Mouse (Mus musculus) gastrocnemius, adult 2 months (tissue): ENCODE results near the gene Cops4. TPM values are rescaled to one million over a fixed set of nuclear protein-coding genes. Genes with fewer than 3 reads are reported as not detected.

Experiments used
- DNase-seq: peaks from one replicate; pipeline ENCODE4 v3.0.0; 2022
- H3K27ac ChIP-seq: fragments of 200-600 bp; 2 replicates; pipeline ENCODE4 v1.8.1; 2022; ENCODE audit warnings: mild to moderate bottlenecking
- H3K4me3 ChIP-seq: fragments of 200-600 bp; 2 replicates; pipeline ENCODE4 v1.8.1; 2022; ENCODE audit warnings: mild to moderate bottlenecking, moderate library complexity
- CTCF ChIP-seq: fragments of 200-600 bp; IDR thresholded peaks from 2 replicates; pipeline ENCODE4 v1.8.1; 2022; ENCODE audit warnings: antibody characterized with exemption, mild to moderate bottlenecking, moderate library complexity
- intact Hi-C: fragments of 180-260 bp; cut with DNase I; formaldehyde crosslinking; loops from one replicate; pipeline ENCODE4 v1.15.1; 2025
- total RNA-seq, 2 experiments: library from RNA; stranded (reverse); gene quantifications; 2 replicates each; pipeline ENCODE4 v1.2.3; 2021

The Cops4 gene
- total RNA-seq, 2 experiments from 2014 or later, result 111 to 121 TPM

DNA sequence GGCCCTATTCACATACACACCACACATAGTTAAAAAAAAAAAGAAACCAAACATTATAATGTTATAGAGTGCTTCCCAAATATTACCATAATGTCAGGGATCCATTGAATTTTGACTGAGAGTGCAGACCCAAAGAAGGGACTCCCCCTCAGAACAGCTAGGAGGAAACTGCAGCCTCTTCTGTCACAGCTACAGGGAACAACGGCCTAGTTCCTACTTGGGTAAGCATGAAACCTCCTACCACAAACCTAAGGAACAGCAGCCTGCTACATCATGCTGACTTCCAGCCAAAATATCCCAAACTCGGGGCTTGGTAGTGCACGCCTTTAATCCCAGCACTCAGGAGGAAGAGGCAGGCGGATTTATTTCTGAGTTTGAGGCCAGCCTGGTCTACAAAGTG is 31.2 kb downstream of the Cops4 start:
- Histone ChIP-seq H3K4me3 (no peak overlapping the region), H3K27ac (no peak overlapping the region)
- no peak for TF ChIP-seq CTCF
- intact Hi-C loops, result loop anchor here (5.0 kb wide), 1 partner anchor 113 kb away; no protein-coding TSS in a partner anchor
- no peak for DNase-seq

DNA sequence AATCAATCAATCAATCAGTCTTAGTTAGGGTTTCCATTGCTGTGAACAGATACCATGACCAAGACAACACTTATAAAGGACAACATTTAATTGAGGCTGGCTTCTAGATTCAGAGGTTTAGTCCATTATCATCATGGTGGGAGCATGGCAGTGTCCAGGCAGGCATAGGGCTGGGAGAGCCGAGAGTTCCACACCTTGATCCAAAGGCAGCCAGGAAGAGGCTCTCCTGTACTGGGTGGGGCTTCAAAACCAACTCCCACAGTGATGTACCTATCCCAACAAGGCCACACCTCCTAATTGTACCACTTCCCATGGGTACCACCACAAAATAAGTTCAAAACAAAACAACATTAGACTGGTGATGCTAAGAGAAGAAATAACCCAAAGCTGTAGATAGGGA is 32.0 kb downstream of the Cops4 start:
- intact Hi-C loops, result no loop called here
- no peak overlapping the region for H3K27ac ChIP-seq
- no peak for TF ChIP-seq CTCF
- DNase-seq, result no peak
- no peak overlapping the region for H3K4me3 ChIP-seq

DNA sequence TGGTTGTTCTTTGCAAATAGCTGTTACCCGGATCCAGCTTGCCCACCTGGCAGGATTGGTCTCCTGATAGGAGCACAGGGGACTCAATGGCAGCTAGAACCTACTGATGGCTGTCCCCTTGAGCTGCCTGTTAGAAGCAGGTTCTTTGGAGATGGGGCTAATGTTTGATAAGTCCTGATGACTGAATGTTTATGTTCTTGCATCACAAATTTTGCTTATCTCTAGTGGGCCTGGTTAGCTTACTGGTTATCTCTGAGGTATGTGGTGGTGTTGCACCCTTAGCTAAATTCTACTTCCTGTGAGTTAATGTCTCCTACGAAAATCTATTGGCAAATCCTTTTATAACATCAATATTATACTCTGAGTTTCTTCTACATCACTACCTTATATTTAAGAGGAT is 33.8 kb downstream of the Cops4 start:
- H3K27ac ChIP-seq, result no peak overlapping the region

DNA sequence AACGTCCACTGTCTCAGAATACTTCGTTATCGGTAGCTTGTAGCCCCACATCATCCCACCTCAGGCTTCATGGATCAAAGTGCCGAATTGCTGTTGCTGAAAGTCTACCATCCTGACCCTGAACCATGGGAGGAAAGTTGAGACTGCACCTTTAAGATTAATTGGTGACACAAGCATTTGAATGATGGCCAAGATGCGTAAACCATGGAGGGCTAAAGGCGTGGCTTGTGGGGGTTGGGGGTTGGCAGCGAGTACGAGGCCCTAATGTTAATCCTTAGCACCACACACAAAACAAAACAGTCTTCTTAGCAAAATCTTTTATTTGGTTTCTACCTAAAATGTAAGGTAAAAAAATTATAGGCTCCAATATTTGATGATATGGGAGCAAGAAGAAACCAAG is 35.3 kb downstream of the Cops4 start:
- intact Hi-C loops, result no loop called here
- H3K4me3 ChIP-seq, result no peak overlapping the region
- no peak for TF ChIP-seq CTCF
- no peak for DNase-seq
- no peak overlapping the region for H3K27ac ChIP-seq

More for the DNA sequence above, 33.8 kb downstream of the Cops4 start:
- no peak for DNase-seq
- intact Hi-C loops, result no loop called here
- no peak overlapping the region for H3K4me3 ChIP-seq
- TF ChIP-seq CTCF, result no peak

DNA sequence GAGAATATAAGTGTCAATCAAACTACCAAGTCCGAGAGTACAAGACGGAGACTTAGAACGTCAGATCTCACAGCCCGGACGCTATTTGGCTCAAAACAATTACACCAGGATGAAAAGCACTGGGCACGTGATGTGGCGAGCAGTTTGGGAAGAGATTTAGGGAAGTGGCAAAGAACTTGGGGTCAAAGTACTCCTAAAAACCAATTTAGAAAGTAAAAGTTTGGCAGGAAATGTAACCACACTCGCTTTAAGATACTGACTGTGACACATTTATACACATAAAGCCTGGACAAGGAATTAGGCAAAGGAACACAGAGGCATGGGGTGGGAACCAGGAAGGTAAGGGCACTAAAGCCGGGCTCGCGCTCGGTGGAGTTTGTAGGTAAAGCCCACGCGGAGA is 38.9 kb downstream of the Cops4 start:
- H3K27ac ChIP-seq, result no peak overlapping the region
- DNase-seq, result no peak
- TF ChIP-seq CTCF, result no peak
- intact Hi-C loops, result no loop called here
- no peak overlapping the region for H3K4me3 ChIP-seq

DNA sequence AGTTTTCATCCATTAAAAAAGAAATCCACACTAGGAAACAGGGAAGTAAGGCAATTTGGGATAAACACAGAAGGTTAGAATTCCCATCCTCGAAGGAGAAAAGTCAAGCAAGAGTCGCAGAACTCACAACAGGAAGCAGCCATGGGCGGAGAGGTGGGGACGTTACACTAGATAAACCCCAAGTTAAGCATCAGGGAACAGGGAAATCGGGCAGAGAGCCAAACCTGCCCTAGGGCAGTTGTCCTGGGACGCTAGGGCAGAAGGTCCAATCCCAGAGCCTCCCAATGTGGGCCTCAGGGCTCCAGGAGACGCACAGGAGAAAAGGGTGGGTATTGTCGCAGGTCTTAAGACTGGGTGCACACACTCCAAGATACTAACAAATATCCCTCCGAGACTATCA is 39.4 kb downstream of the Cops4 start:
- TF ChIP-seq CTCF, result no peak
- Histone ChIP-seq H3K27ac (no peak overlapping the region), H3K4me3 (no peak overlapping the region)
- no peak for DNase-seq
- intact Hi-C loops, result no loop called here

DNA sequence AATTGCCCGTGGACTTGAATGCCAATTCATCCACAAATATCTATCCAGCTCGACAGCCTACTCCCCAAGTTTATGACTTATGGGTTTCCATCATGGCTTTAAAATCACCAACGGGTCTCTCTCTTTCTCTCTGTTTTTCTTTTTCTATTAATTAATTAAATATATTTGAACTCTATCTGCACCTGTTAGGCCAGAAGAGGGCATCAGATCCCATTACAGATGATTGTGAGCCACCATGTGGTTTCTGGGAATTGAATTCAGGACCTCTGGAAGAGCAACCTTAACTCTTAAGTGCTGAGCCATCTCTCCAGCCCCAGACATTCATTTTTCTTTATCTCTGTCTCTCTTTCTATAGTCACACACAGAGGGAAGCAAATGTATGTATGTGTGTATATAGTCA is 40.7 kb downstream of the Cops4 start:
- intact Hi-C loops, result no loop called here
- TF ChIP-seq CTCF, result peak; percentile 21; the same call in 1 of the 2 replicates

DNA sequence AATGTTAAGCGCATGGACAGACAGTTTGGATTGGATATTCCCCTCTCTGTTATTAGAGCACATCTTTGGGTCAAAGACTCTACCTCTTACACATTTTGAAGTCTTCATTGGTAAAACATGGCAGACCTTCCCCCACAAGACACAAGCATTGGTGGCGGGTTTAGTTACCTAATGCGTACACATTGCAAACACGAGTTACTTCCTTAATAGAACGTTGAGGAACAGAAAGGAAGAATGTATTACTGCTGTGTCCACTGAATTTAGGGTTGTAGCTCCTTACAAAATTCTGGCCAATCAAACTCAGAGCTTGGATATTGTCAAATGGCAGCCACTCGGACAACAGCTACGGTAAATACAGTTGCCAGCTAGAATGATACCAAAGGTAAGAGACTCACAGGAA is 41.2 kb downstream of the Cops4 start:
- intact Hi-C loops, result no loop called here
- no peak for DNase-seq
- H3K4me3 ChIP-seq, result no peak overlapping the region
- TF ChIP-seq CTCF, result no peak
- no peak overlapping the region for H3K27ac ChIP-seq

More for the DNA sequence above, 40.7 kb downstream of the Cops4 start:
- H3K4me3 ChIP-seq, result no peak overlapping the region
- H3K27ac ChIP-seq, result no peak overlapping the region
- DNase-seq, result no peak

DNA sequence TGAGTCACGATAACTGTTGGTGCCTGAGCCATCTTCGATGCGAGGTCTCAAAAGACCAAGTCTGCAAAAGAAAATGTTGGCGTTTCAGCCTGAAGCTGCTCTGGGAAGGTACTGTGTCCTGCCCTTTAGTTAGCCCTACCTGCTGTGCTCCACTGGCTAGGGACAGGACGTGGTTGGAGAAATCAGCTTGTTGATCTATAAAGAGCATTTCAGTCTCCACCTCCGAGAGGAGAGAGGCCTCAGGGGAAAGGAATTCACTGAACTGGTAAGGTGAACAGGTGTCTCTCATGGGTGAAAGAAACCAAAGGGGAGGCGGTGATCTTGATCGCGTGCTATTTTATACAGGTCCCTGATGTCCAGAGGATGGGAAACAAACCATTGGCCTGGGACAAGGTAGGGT is 44.6 kb downstream of the Cops4 start:
- Histone ChIP-seq H3K4me3 (no peak overlapping the region), H3K27ac (no peak overlapping the region)
- no peak for DNase-seq
- TF ChIP-seq CTCF, result no peak
- intact Hi-C loops, result no loop called here

DNA sequence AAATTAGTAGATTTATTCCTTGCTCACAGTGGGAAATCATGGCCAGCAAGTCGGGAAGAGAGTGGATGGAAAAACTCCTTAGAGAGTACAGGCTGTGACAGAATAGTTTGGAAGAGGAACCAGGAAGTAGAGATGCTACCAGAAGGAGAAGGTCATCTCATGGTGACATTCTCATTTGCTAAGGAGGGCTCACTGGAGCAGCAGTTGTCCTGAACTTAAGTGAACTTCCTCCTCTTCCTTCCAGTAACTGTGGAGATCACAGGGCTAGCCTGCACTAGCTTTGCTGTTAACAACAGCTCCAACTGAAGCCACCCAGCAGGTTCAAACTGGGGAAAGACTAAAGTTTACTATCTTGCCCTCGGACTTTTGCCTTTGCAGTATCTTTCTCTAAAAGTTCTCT is 48.7 kb downstream of the Cops4 start:
- Histone ChIP-seq H3K4me3 (no peak overlapping the region), H3K27ac (no peak overlapping the region)
- intact Hi-C loops, result no loop called here
- DNase-seq, result no peak
- no peak for TF ChIP-seq CTCF

DNA sequence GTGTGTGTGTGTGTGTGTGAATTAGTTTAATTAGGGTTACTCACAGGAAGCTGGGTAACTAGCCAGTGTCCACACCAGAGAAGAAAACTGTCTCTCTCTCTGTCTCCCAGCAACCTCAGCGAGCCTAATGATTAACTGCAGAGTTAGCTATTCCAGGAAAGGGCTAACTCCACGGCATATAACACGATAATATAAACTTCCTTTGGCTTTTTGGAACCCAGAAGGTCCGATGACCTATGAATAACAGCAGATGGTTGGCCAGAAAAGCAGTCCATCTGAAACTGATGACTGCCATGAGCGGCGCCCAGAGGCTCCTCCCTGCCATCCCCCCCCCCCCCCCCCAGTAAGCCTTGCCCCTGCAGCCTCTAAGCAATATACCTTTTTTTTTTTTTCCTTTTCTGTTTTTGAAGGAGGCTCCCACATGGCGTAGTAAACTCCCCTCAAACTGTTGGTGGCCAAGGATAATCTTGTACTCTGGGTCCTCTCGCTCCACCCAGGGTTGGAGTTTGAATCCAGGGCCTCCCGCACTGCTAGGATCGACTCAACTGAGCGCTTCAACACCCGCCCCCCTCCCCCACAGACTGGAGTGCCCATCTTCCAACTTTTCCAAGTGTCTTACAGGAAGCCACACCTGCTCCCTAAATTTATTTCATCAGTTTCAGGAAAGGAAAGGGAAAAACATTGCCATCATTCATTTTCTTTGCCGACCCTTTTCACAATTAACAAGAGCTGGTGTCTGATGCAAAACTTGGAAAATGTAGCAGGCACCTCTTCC is 49.3 kb downstream of the Cops4 start:
- H3K27ac ChIP-seq, result no peak overlapping the region; the same call in 1 of the 2 replicates
- TF ChIP-seq CTCF, result no peak
- intact Hi-C loops, result no loop called here
- no peak overlapping the region for H3K4me3 ChIP-seq
- no peak for DNase-seq

DNA sequence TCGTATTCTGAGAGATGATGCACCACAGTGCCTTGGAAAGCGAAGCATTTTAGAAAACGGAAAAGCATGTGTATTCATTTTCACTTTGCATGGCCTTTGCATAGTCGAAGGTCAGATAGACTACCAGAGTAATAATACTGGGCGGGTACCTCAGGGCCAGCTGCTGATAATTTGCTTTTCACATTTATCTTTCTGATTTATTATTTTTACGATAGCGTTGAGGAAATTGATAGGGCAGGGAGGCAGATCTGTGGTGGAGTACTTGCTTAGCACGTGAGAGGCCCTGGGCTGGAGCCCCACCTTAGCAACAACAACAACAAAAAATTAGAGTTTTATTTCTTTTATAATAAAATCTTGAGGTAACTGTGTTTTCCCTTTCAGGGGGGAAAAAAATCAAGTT is 50.1 kb downstream of the Cops4 start:
- no peak for DNase-seq
- intact Hi-C loops, result no loop called here
- no peak overlapping the region for H3K4me3 ChIP-seq
- no peak overlapping the region for H3K27ac ChIP-seq
- TF ChIP-seq CTCF, result no peak

DNA sequence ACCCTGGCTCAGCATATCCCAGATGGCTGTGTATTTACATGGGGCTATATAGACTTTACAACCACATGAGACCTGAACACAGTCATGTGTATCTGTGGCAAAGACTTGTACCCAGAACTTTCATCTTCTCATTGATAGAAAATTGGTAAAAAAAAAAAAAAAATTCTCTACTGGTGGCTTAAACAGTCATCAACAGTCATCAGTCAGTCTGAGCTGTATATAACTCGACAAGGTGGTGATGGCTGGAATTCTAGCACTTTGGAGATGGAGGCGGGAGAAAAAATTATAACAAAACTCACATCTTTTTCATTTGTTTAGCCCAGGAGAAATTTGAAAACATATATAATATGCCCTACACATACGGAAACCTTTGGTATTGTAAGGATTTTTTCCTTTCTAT is 50.7 kb downstream of the Cops4 start:
- no peak overlapping the region for H3K27ac ChIP-seq
- no peak for TF ChIP-seq CTCF
- no peak for DNase-seq
- intact Hi-C loops, result no loop called here
- H3K4me3 ChIP-seq, result no peak overlapping the region

DNA sequence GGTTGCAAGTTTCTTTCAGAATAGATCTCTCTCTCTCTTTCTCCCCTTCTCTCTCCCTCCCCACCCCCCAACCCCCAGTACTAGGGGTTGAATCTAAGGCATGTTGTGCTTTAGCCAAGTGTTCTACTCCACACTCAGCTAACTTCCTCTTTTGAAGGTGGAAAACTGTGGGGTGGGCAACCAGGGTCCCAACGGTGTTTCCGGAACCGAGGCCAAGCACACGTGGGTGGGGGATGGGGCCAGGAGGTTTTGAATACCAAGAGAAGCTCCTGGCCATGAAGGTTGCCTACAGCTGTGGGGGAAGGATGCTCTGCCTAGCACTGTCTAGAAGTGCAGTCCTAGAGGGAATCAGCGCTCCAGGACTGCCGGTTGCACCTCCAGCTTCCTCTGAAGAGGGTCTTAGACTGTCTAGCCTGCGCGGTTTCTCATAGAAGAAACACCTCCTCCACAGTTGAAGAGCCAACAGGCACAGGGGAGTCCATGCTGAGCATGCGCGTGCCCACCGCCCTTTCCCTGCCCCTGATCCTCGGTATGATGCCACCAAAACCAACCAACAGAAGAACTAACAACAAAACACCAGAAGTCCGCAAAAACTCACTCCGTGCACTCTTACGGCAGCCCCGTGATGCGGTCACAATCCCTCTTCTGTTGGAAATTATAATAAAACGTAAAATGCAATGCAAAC is 51.3 kb downstream of the Cops4 start:
- Histone ChIP-seq H3K27ac (no peak overlapping the region), H3K4me3 (no peak overlapping the region)
- no peak for DNase-seq
- intact Hi-C loops, result no loop called here
- no peak for TF ChIP-seq CTCF
